Mouse (Mus musculus) cortical plate, adult 2 months (tissue): ENCODE measurements around the gene Adamts14.

Experiments
- CTCF ChIP-seq: fragments of 200-500 bp; IDR thresholded peaks from 2 replicates; pipeline ENCODE4 v1.5.1; 2011; ENCODE audit warnings: mild to moderate bottlenecking, control low read depth, low read length; ENCODE audit not compliant: insufficient read depth; ENCODE audit errors: extremely low read depth
- POLR2A ChIP-seq: fragments of 200-500 bp; IDR thresholded peaks from 2 replicates; pipeline ENCODE4 v1.6.1; 2011; ENCODE audit warnings: mild to moderate bottlenecking, low read length, control low read depth; ENCODE audit not compliant: insufficient read depth; ENCODE audit errors: extremely low read depth

DNA sequence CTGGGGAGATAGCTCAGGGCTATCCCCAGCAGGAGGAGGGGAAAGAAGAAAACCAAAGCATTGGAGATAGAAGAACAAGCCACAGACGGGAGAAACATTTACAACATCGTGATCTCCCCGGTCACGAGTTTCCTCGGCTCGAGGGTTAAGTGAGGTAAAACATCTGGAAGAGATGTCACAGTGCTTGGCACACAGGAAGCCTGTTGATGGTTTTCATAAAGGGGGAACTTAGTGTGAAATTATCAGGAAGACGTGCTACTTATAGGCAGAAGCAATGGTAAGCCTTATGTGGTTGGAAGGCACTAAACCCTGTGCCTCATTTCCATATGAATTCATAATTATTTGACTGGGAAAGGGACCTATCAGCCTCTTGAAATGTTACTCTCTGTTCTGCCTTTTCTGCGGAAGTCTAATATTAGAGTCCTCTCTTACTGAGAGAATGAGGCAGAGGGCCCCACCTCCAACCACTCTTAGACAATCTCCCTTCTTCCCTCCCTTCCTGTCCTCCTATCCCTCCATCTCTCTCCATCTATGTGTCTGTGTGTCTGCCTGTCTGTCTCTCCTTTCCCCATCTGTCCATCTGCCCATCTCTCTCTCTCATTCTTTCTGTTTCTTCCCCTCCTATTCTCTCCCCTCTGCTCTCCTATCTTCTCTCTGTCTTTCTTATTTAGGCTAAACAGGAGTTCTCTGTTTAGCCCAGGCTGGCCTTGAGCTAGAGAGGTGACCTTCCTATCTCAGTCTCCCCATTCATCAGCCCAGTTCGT lies 105.7 kb downstream of the Adamts14 start:
- no peak for TF ChIP-seq CTCF
- no peak for TF ChIP-seq POLR2A
